Mouse (Mus musculus) thymus, postnatal 10 days (tissue): Measurements from ENCODE around the gene Ssbp4.

Source experiments
- DNase-seq, 2 experiments: peaks; one replicate each; pipeline ENCODE4 v3.0.0; 2021; ENCODE audit warnings: low spot score in 2 of 2

The Ssbp4 gene

GRCm38 (mm10) chr8:70552836-70553235, 55.8 kb downstream of the Ssbp4 start:
- DNase-seq = no peak

DNA sequence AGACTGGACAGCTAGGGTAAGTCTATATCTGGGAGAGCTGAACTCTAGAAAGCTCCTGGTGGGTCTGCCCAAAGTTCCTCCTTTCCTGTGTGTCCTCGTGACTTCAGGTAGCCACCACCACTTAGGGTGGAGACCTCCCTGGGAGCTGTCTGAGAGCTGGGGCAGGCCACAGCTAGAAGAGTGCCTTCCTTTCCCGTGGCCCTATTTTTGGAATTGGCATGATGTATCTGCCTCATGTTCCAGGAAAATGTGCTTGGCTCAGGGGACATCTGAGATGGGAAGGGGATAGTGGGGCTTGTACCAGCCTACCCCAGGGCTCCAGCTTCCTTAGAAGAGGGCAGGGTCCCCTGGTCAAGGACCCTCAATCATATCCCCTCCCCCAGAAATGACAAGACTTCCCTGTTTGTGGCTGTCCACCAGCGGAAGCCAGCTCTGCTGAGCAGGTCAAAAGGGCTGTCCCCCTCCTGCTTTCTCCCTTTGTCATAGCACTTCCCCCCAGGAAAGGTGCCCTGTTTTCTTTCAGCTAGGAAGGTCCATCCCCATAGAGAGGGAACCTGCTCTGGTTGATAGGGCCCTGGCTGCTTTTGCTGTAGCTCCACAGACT, 57.0 kb downstream of the Ssbp4 start:
- DNase-seq = no peak

- DNase-seq = no peak
These were observed 59.1 kb downstream of the Ssbp4 start for GRCm38 (mm10) chr8:70549412-70550184.

DNA sequence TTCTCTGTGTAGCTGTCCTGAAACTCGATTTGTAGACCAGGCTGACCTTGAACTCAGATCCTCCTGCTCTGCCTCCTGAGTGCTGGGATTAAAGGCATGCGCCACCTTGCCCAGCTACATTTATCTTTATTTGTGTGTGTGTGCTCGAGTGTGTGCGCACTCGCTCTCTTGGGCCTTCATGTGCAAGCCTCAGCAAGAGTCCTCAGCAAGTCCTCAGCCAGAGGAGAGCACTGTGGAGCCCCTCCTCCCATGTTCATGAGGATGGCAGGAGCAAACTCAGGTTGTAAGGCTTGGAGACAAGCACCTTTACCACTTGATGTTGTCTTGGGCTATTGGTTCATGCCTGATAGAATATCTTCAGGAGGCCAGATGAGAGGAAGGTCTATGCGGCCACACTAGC, 60.9 kb downstream of the Ssbp4 start:
- no peak for DNase-seq
